Mouse (Mus musculus) embryonic stem cell, embryonic (primary cell): ENCODE measurements around the gene Amdhd1.

Experiments used
- CTCF ChIA-PET, 4 experiments: fragments of 300-600 bp in 2 of 4; fragments of 350-600 bp in 2 of 4; sonication (Branson Sonifier 250); formaldehyde crosslinking; loops; one replicate each; lab custom pipeline; 2022; ENCODE audit warnings: inconsistent platforms in 2 of 4; lab: Charles Lee
- POLR2A ChIA-PET, 4 experiments: fragments of 300-600 bp in 2 of 4; fragments of 350-600 bp in 2 of 4; sonication (Branson Sonifier 250); formaldehyde crosslinking; loops; one replicate each; lab custom pipeline; 2022; ENCODE audit warnings: antibody characterized with exemption in 4 of 4, inconsistent platforms in 1 of 4; lab: Charles Lee

The Amdhd1 gene

GRCm38 (mm10) chr10:93509532-93510153 lies 30.2 kb downstream of the Amdhd1 start:
- ChIA-PET CTCF (interaction anchor here in 2 of 4 experiments (0.9 to 1.9 kb wide), 2 partner anchors 24 to 309 kb away, joined by 3 to 8 read pairs; no protein-coding TSS in a partner anchor), POLR2A (interaction anchor here in 1 of 4 experiments (0.7 kb wide), 1 partner anchor 7 kb away, joined by 3 read pairs; no protein-coding TSS in a partner anchor)

DNA sequence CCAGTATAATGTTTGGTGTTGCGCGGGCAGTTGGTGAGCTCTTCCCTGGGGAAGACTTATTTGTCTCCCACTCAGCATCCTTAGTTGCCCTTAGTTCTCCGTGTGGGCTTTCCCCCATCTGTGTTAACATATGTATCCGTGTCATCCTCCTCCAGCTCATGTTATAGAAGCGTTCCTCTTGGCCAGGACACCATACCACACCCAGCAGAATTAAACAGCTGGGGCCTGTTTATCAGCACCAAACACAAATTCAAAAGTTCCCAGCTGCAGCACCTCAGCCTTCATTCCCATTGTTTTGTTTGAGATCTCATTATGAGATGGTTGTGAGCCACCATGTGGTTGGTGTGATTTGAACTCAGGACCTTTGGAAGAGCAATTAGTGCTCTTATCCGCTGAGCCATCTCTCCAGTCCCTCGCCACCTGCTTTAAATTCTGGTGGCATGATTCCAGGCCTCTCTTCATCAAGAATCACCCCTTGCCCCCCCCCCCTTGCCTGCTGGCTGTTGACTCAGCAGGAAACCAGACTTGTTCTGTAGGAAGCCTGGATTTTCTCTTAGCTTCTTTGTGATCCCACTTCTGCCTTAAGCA lies 31.4 kb downstream of the Amdhd1 start:
- ChIA-PET POLR2A (interaction anchor here in 1 of 4 experiments (1.2 kb wide), 1 partner anchor 81 kb away, joined by 3 read pairs; the partner anchor contains the start of gene Snrpf), CTCF (interaction anchor here (0.6 to 1.9 kb wide), 5 partner anchors 23 to 310 kb away, joined by 3 to 8 read pairs (median 3); no protein-coding TSS in a partner anchor)

DNA sequence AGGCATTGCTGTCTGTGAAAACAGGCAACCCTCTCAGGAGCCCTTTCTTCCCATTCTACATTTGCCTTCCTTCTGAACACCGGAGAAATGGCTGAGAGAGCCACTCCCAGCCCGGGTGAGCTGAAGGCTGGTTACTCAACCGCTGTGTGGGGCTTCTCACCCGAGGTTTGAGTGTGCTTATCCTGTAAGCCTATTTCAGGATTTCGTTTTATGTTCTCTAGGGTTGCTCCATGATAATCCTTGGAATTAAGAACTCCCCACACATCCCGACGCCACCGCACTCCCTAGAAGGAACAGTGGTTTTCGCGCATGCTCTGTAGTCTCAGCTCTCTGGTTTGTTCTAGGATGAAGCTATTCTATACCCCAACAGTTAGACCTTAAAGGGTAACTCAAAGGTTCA lies 38.5 kb downstream of the Amdhd1 start:
- ChIA-PET POLR2A (interaction anchor here in 2 of 4 experiments (0.8 to 1.4 kb wide), 3 partner anchors 12 to 83 kb away, joined by 3 to 4 read pairs (median 3); no protein-coding TSS in a partner anchor), CTCF (interaction anchor here in 2 of 4 experiments (1.2 to 2.0 kb wide), 3 partner anchors 13 to 16 kb away, joined by 3 to 9 read pairs (median 4); partner anchors contain the start of gene Hal (in 1 of the 2))

GRCm38 (mm10) chr10:93500864-93501263 lies 39.0 kb downstream of the Amdhd1 start:
- ChIA-PET CTCF (interaction anchor here in 2 of 4 experiments (1.2 to 2.0 kb wide), 3 partner anchors 12 to 15 kb away, joined by 3 to 9 read pairs (median 4); partner anchors contain the start of gene Hal (in 1 of the 2)), POLR2A (interaction anchor here in 1 of 4 experiments (1.0 to 1.4 kb wide), 2 partner anchors 68 to 83 kb away, joined by 3 read pairs; no protein-coding TSS in a partner anchor)

DNA sequence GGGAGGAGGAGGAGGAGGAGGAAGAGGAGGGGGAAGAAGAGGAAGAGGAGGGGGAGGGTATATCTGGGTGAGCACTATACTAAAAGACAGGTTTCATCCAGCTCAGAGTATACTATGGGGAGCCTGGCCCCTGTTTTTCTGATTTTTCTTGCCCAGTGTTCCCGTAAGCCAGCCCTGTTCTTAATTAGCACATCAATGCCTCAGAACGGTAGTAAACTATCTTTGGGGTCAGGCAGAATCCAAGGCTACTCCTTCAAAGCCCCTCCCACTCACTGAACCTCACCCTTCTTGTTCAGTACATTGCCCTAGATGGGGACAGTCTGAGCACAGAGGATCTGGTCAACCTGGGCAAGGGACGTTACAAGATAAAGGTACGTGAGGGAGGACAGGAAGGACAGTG lies 49.4 kb downstream of the Amdhd1 start:
- ChIA-PET CTCF (interaction anchor here in 2 of 4 experiments (0.5 to 1.3 kb wide), 2 partner anchors 59 to 180 kb away, joined by 3 to 4 read pairs; no protein-coding TSS in a partner anchor), POLR2A (interaction anchor here in 1 of 4 experiments (0.5 to 1.8 kb wide), 4 partner anchors 53 to 325 kb away, joined by 3 to 5 read pairs (median 4); no protein-coding TSS in a partner anchor)

DNA sequence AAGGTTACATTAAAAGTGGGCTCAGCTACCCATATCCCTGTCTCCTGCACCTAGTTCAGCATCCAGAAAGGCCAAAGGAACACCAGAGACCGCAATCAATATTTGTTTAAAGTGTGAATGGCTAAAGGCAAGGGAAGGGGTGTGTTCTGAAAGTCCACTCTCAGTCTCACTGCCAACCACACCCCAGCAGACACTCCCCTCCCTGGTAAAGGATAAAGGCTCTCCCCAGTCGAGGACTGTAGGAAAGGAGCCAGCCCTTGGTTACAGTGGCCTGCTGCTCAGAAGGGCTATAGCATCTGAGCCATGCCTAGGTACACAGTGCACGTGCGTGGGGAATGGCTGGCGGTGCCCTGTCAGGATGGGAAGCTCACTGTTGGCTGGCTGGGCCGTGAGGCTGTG lies 51.0 kb downstream of the Amdhd1 start:
- POLR2A ChIA-PET, result interaction anchor here in 2 of 4 experiments (0.5 to 2.8 kb wide), 5 partner anchors 42 to 1869 kb away, joined by 3 to 9 read pairs (median 3); no protein-coding TSS in a partner anchor

DNA sequence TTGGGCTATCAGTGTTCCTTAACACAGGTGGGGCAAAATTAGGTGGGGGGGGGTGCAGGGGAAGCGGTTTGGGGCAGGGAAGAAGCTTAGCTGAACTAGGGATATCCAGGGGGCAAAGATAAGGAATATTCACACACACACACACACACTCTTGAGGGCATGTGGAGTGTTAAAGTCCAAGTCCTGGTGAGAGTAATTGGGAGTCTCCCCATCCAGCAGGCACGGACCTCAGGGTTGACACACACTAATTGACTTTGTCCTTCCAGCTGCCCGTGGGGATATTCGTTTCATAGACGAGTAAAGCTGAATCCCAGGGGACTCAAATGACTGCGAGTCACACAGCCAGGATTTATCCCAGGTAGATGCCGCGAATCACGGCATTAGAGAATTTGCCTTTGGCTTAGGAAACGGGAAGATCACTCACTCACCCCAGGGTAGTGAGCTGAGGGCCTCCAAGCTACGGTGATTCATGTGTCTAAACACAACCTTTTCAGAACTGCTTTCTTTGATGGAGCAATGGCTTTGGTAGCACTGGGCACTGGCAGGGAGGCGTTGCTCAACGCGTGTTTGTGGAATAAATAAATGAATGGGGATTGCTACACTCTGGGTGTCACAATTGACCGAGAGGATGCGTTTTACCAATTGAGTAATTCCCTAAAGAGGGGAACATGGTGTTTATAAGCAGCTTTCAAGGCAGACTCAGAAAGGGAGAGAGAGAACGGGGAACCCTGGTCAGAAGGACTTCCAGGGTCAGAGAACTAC lies 51.6 kb downstream of the Amdhd1 start, which contains the start of gene Hal:
TSS of gene Hal (plus strand) at position 703 of the 762 bp plus-strand sequence.
- CTCF ChIA-PET, result interaction anchor here in 3 of 4 experiments (0.6 to 4.1 kb wide), 7 partner anchors 13 to 330 kb away, joined by 3 to 48 read pairs (median 3); no protein-coding TSS in a partner anchor
- POLR2A ChIA-PET, result interaction anchor here in 2 of 4 experiments (0.5 to 2.8 kb wide), 8 partner anchors 26 to 1870 kb away, joined by 3 to 9 read pairs (median 3); no protein-coding TSS in a partner anchor

More for the DNA sequence above, 51.0 kb downstream of the Amdhd1 start:
- CTCF ChIA-PET, result interaction anchor here in 2 of 4 experiments (1.0 to 1.3 kb wide), 2 partner anchors 13 to 235 kb away, joined by 3 read pairs; no protein-coding TSS in a partner anchor

DNA sequence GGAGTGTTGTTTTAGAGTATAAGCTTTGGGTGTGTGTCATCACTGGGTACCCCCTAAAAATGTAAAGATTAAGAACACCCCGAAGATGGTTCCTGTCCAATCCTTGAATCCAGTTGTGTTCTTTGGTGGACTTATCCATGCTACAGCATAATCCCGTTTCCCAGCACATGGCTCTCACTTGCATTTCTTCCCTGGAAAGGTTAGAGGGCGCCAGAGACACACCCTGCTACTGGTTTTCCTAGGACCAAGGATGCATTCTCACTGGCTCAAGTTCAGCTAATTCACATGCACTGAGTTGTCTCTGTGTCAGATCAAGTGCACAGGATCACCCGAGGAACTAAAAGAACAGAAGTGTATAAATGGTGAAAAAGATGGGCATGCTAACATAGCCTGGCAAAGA lies 53.2 kb downstream of the Amdhd1 start:
- ChIA-PET CTCF (interaction anchor here in 3 of 4 experiments (0.5 to 4.1 kb wide), 22 partner anchors 8 to 344 kb away, joined by 3 to 48 read pairs (median 4); partner anchors contain the start of gene Lta4h (in 1 of the 3)), POLR2A (interaction anchor here in 1 of 4 experiments (0.6 to 2.8 kb wide), 8 partner anchors 29 to 192 kb away, joined by 3 to 9 read pairs (median 3); partner anchors contain the start of genes Amdhd1 and Lta4h)

DNA sequence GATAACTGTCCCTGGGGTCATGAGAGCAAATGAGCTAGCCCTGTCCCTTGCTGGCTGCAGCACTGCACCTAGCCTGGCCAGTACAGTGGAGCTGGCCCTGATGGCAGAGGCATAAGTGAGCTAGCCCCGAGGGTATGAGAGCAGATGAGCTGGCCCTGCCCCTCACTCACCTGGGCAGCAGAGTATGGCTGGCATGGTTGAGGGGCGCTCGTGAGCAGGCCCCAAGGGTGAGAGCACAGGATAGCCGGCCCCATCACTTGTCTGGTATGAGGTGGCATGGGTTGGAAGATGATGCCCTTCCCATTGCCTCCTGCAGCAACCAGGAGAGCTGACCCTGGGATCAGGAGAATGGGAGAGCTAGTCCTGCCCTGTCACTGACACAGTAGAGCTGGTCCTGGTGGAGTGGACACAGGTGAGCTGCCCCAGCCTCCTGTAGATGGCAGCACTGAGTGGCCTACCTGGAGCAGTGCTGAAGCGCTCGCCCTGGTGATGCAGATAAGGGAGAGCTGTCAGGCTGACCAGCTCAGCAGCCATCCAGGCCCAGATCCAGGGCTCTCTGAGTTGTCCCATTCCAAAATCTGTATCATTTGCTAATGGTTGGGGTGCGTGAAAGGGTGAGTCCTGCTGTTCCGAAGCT lies 54.7 kb downstream of the Amdhd1 start:
- CTCF ChIA-PET, result interaction anchor here (0.5 to 4.1 kb wide), 65 partner anchors 9 to 1068 kb away, joined by 3 to 48 read pairs (median 4); partner anchors contain the start of genes Lta4h (in 2 of the 4), Amdhd1 (in 1 of the 4) and Cdk17 (in 1 of the 4)
- POLR2A ChIA-PET, result interaction anchor here (0.5 to 2.1 kb wide), 18 partner anchors 25 to 481 kb away, joined by 3 to 9 read pairs (median 4); partner anchors contain the start of genes Lta4h (in 2 of the 4) and Amdhd1 (in 1 of the 4)

DNA sequence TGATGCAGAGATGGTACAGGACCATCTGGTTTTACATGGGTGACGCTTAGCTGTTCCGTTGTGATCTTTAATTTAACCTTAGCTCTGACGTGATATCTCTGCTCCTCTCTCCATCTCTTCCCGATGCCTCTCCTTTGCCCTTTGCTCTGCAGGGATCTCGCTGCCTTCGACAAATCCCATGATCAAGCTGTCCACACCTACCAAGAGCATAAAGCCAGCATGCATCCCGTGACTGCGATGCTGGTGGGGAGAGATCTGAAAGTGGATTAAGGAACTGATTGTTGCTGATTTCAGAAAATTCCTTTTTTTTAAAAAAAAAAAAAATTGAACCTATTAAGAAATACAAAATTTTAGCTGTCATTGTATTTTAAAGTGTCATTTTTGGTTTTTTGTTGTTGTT lies 55.3 kb downstream of the Amdhd1 start:
- POLR2A ChIA-PET, result interaction anchor here in 2 of 4 experiments (0.7 to 1.4 kb wide), 3 partner anchors 31 to 480 kb away, joined by 3 to 4 read pairs (median 3); partner anchors contain the start of gene Lta4h (in 2 of the 2)
- CTCF ChIA-PET, result interaction anchor here (0.7 to 4.1 kb wide), 18 partner anchors 9 to 330 kb away, joined by 3 to 48 read pairs (median 6); partner anchors contain the start of gene Lta4h (in 1 of the 4)
